Mouse (Mus musculus) naive thymus-derived CD4-positive, alpha-beta T cell, adult 2 months (primary cell): ENCODE measurements around the gene Cox16.

Source experiments
- DNase-seq: peaks from one replicate; pipeline ENCODE4 v3.0.0-alpha.2; 2011; ENCODE audit warnings: low read depth

The Cox16 gene

GRCm38 (mm10) chr12:81324116-81324515, 160.8 kb downstream of the Cox16 start:
- DNase-seq, result no peak

- DNase-seq, result no peak
Observed at GRCm38 (mm10) chr12:81321021-81321420, 163.9 kb downstream of the Cox16 start.

- DNase-seq, result no peak
Observed at GRCm38 (mm10) chr12:81317811-81318210, 167.1 kb downstream of the Cox16 start.

GRCm38 (mm10) chr12:81315953-81316352, 169.0 kb downstream of the Cox16 start:
- DNase-seq, result no peak
